36 mouse cellular contexts compared by ENCODE assay signal in the genomic region with DNA sequence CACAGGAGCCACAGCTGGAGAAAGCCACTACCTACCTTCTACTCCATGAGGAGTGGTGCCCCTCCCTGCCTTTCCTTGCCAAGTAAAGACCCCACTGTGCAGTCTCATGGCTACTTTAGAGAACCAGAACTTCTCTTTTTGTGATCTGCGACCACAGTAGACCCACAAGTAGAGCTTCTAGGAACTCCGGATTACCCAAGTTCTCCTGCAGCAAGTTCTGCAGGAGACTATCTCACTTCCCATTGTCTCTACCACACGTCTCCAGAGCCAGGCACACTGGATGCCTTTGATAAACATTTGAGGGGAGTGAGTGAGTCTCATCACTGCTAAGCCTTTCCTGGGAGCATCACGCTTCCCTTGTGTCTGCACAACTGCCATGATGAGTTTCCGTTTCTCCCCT. TPM values are rescaled to one million over a fixed set of nuclear protein-coding genes. Genes with fewer than 3 reads are reported as not detected.
"Had no signal": no experiment of that assay in that cellular context is flagged by ENCODE, and none has a peak within 500 bp of the region (broad histone marks: within the 10 kb centered on the region; RNA-seq: fewer than 3 reads in every experiment).

No protein-coding gene starts in this region.

- H3K4me3 ChIP-seq: heart, embryonic 13.5 days; heart, embryonic 15.5 days; hindbrain, embryonic 13.5 days; intestine, embryonic 15.5 days; limb, embryonic 12.5 days had no signal

- H3K9me3 ChIP-seq: heart, embryonic 13.5 days; heart, embryonic 15.5 days; hindbrain, embryonic 13.5 days; intestine, embryonic 15.5 days; limb, embryonic 12.5 days had no signal

- H3K27ac ChIP-seq: heart, embryonic 13.5 days; heart, embryonic 15.5 days; hindbrain, embryonic 13.5 days; intestine, embryonic 15.5 days; limb, embryonic 12.5 days had no signal

- H3K4me1 ChIP-seq: heart, embryonic 15.5 days; hindbrain, embryonic 13.5 days; intestine, embryonic 15.5 days; limb, embryonic 12.5 days had no signal

- H3K27me3 ChIP-seq: heart, embryonic 15.5 days; hindbrain, embryonic 13.5 days; intestine, embryonic 15.5 days; limb, embryonic 12.5 days had no signal

- H3K36me3 ChIP-seq: heart, embryonic 13.5 days; heart, embryonic 15.5 days; hindbrain, embryonic 13.5 days; intestine, embryonic 15.5 days; limb, embryonic 12.5 days had no signal

- DNase-seq: forebrain, postnatal 0 days; gastrocnemius, postnatal 10 days; gastrocnemius, postnatal 25 days; heart, adult 18-20 months; heart, postnatal 14 days; heart, postnatal 36 days; kidney, adult 18-20 months; kidney, adult 8-10 months; kidney, postnatal 14 days; kidney, postnatal 36 days; layer of hippocampus, adult 9-11 months; layer of hippocampus, postnatal 36 days; left cerebral cortex, postnatal 4 days; liver had no signal

- H3K4me2 ChIP-seq: heart, embryonic 11.5 days; heart, embryonic 13.5 days; heart, embryonic 15.5 days; hindbrain, embryonic 13.5 days; intestine, embryonic 15.5 days; limb, embryonic 12.5 days; liver, embryonic 11.5 days had no signal

- ATAC-seq: forebrain, postnatal 0 days; hindbrain, embryonic 16.5 days; inflammation-experienced regulatory T-cells, adult 6 months; intestine, embryonic 15.5 days; intestine, postnatal 0 days had no signal

- H3K9ac ChIP-seq: forebrain, postnatal 0 days; heart, embryonic 13.5 days; heart, embryonic 15.5 days; hindbrain, embryonic 13.5 days; intestine, embryonic 15.5 days; limb, embryonic 12.5 days had no signal

RNA-seq across cellular contexts. Expression of gene Ccdc185, which starts 5.9 kb away (rescaled TPM):
- total RNA-seq: forebrain, postnatal 0 days; gastrocnemius, adult 18-20 months; gastrocnemius, postnatal 10 days; gastrocnemius, postnatal 25 days; gastrocnemius, postnatal 4 days; heart, adult 18-20 months; heart, adult 8-10 months; heart, postnatal 14 days; heart, postnatal 36 days; hematopoietic stem cell, adult 5-6 weeks; left cerebral cortex, postnatal 10 days; left cerebral cortex, postnatal 25 days; left cerebral cortex, postnatal 4 days had no signal
- polyA plus RNA-seq: forebrain, postnatal 0 days; heart, embryonic 11.5 days; heart, embryonic 13.5 days; heart, embryonic 15.5 days; heart, postnatal 0 days; hindbrain, embryonic 11.5 days; hindbrain, embryonic 13.5 days; hindbrain, embryonic 16.5 days; inflammation-experienced regulatory T-cells, adult 6 months; intestine, embryonic 15.5 days; intestine, postnatal 0 days; kidney, embryonic 14.5 days; kidney, embryonic 16.5 days; large intestine, adult 2 months; limb, embryonic 12.5 days; limb, embryonic 14.5 days; liver, embryonic 11.5 days had no signal
